Mouse (Mus musculus): ENCODE results near the gene Ntm. TPM values are rescaled to one million over a fixed set of nuclear protein-coding genes. Genes with fewer than 3 reads are reported as not detected.

Ntm gene
- polyA plus RNA-seq, 1 experiment, result 95.1 TPM

GRCm38 (mm10) chr9:28969455-28969854, 993.5 kb downstream of the Ntm start:
- TF ChIP-seq CTCF (IDR thresholded peaks at IDR 0.05; ENCODE audit: borderline replicate concordance, extremely low read depth, insufficient read depth, insufficient read length), result no peak
- TF ChIP-seq POLR2A (IDR thresholded peaks at IDR 0.05; ENCODE audit: borderline replicate concordance, extremely low read depth, insufficient read depth, insufficient read length, poor library complexity, severe bottlenecking), result no peak
- peak; percentile 70 for DNase-seq (ENCODE audit: low read depth)
